Mouse (Mus musculus): ENCODE data around the gene Hps4. TPM values are rescaled to one million over a fixed set of nuclear protein-coding genes. Genes with fewer than 3 reads are reported as not detected.
"Not testable (repeated sequence)": the region's sequence is repeated elsewhere in the genome, so short reads cannot be mapped to it uniquely, and the experiment has no call there.

Hps4 gene
- total and polyA plus RNA-seq, 2 experiments = 12.3 to 30.9 TPM

DNA sequence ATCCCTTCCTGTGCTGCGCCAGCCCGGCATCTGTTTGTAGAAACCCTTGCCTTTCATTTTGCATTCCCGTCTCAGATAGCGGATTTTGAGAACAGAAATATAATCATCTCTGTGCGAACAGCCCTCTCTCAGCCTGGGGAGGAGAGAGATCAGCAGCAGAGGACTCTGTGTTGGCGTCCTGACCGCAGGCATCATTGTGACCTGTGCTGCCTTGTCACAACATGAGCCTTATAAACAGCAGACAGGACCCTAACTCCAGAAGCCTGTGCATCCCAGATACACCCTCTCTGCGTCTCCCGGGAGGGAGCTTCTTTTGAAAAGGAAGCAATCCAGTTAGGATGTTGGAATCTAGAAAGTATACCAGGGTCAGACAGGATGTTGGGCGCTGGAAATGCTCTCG, 68.2 kb downstream of the Hps4 start:
- no peaks in the 10 kb centered on the region for H3K4me1 ChIP-seq (ENCODE audit: control insufficient read depth, insufficient read depth, low read length)
- H3K9ac ChIP-seq (ENCODE audit: low read depth, low read length) = no peak overlapping the region
- 53% methylated on average over 11 of the region's 11 CpGs for WGBS
- no peak for TF ChIP-seq POLR2A (IDR thresholded peaks at IDR 0.05; ENCODE audit: extremely low read depth, insufficient read depth, low read length)
- no peaks in the 10 kb centered on the region for H3K79me2 ChIP-seq (ENCODE audit: control insufficient read depth, insufficient read depth, low read length)
- peaks cover 3% of the 10 kb centered on the region; the same call in 1 of the 2 replicates for H3K27me3 ChIP-seq (ENCODE audit: control insufficient read depth, insufficient read depth, low read length)
- no peak for DNase-seq (ENCODE audit: extremely low read depth, low read depth, low spot score)
- H3K4me3 ChIP-seq (ENCODE audit: insufficient read depth, low read depth, low read length) = no peak overlapping the region
- no peak overlapping the region for H3K27ac ChIP-seq (replicated peaks; ENCODE audit: insufficient read depth, low read depth, low read length)
- H3K36me3 ChIP-seq (ENCODE audit: control insufficient read depth, insufficient read depth, low read length) = no peaks in the 10 kb centered on the region

DNA sequence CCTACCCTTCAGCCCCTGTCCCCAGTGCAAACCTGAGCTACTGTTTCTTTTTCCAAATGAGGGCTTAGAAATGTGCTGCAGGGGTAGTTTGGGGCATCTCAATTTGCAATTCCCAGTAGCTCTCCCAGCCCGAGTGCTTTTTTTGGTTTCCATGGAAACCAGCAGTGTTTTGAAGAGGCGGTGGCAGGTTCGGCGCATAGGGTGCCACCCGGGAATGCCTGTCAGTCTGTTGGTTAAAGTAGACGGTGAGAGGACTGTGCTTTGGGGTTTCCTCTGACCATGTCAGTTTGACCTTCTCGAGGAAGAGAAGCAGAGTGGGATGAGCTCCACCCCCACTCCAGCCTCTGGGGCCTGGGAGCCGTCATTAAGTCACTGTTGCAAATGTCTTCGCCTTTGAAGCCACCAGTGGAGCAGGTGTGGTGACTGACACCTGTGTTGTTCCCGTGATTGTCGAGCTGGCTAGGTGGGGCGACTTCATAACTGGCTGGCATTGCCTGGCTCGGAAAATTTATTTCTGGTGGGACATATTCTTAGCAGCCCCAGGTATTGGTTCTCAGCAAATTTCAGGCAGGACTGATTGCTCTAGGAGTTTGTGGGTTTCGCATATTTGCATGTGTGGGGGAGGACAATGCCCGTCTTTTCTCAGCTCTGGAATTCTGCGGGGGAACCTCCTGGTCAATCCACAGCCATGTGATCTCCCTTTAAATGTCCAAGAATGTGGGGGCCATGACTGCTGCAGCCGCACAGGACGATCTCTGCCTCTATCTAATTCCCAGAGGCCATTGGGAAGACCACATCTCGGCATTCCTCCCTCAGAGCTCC, 68.8 kb downstream of the Hps4 start:
- H3K9ac ChIP-seq (ENCODE audit: low read depth, low read length) = no peak overlapping the region
- peaks cover 3% of the 10 kb centered on the region; the same call in 1 of the 2 replicates for H3K27me3 ChIP-seq (ENCODE audit: control insufficient read depth, insufficient read depth, low read length)
- WGBS = 11% methylated on average over 19 of the region's 19 CpGs
- H3K4me3 ChIP-seq (ENCODE audit: insufficient read depth, low read depth, low read length) = no peak overlapping the region
- H3K27ac ChIP-seq (replicated peaks; ENCODE audit: insufficient read depth, low read depth, low read length) = no peak overlapping the region
- TF ChIP-seq POLR2A (IDR thresholded peaks at IDR 0.05; ENCODE audit: extremely low read depth, insufficient read depth, low read length) (no peak), CTCF (IDR thresholded peaks at IDR 0.05; ENCODE audit: low read depth, low read length) (no peak)
- H3K36me3 ChIP-seq (ENCODE audit: control insufficient read depth, insufficient read depth, low read length) = no peaks in the 10 kb centered on the region
- H3K79me2 ChIP-seq (ENCODE audit: control insufficient read depth, insufficient read depth, low read length) = no peaks in the 10 kb centered on the region
- H3K4me1 ChIP-seq (ENCODE audit: control insufficient read depth, insufficient read depth, low read length) = no peaks in the 10 kb centered on the region
- DNase-seq (ENCODE audit: extremely low read depth, low read depth, low spot score) = no peak

DNA sequence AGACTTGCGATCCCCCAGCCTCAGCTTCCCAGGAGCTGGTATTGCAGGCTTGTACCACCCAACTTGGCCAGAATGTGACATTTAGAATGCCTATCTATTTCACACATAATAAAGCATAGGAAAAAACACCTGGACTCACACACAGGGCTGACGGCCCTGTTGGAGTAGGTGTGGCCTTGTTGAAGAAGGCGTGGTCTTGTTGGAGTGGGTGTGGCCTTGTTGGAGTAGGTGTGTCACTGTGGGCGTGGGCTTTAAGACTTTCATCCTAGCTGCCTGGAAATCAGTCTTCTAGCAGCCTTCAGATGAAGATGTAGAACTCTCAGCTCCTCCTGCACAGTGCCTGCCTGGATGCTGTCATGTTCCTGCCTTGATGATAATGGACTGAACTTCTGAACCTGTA, 69.9 kb downstream of the Hps4 start:
- not testable (repeated sequence) for H3K27ac ChIP-seq (replicated peaks; ENCODE audit: insufficient read depth, low read depth, low read length); H3K4me1 ChIP-seq (ENCODE audit: control insufficient read depth, insufficient read depth, low read length); H3K4me3 ChIP-seq (ENCODE audit: insufficient read depth, low read depth, low read length); H3K36me3 ChIP-seq (ENCODE audit: control insufficient read depth, insufficient read depth, low read length); H3K9ac ChIP-seq (ENCODE audit: low read depth, low read length); DNase-seq (ENCODE audit: extremely low read depth, low read depth, low spot score); H3K27me3 ChIP-seq (ENCODE audit: control insufficient read depth, insufficient read depth, low read length); H3K79me2 ChIP-seq (ENCODE audit: control insufficient read depth, insufficient read depth, low read length)
- 68% methylated on average over 4 of the region's 4 CpGs for WGBS

DNA sequence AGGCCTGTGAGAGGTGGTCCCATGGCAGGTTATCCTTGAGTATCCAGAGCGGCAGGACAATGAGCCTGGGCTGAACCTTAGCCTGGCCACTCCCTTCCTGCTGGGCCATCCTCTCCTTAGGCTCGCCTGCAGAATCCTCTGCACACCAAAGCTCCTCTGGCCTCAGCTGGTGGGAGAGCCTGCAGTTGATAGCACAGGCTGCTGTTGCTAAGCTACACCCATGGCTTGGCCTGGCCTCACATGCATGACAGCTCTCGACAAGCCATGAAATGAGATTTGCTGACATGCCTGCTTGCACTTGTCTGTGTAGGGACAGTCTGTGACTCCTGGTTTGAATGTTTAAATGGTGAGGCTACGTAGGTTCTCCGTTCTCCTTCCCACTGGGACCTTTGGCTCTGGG, 73.8 kb downstream of the Hps4 start:
- H3K27me3 ChIP-seq (ENCODE audit: control insufficient read depth, insufficient read depth, low read length) = peaks cover 3% of the 10 kb centered on the region; the same call in 1 of the 2 replicates
- H3K27ac ChIP-seq (replicated peaks; ENCODE audit: insufficient read depth, low read depth, low read length) = no peak overlapping the region
- no peaks in the 10 kb centered on the region for H3K79me2 ChIP-seq (ENCODE audit: control insufficient read depth, insufficient read depth, low read length)
- WGBS = 71% methylated on average over 5 of the region's 5 CpGs
- H3K4me3 ChIP-seq (ENCODE audit: insufficient read depth, low read depth, low read length) = no peak overlapping the region
- no peaks in the 10 kb centered on the region for H3K4me1 ChIP-seq (ENCODE audit: control insufficient read depth, insufficient read depth, low read length)
- no peak for DNase-seq (ENCODE audit: extremely low read depth, low read depth, low spot score)
- H3K36me3 ChIP-seq (ENCODE audit: control insufficient read depth, insufficient read depth, low read length) = no peaks in the 10 kb centered on the region
- TF ChIP-seq CTCF (IDR thresholded peaks at IDR 0.05; ENCODE audit: low read depth, low read length) (no peak), POLR2A (IDR thresholded peaks at IDR 0.05; ENCODE audit: extremely low read depth, insufficient read depth, low read length) (no peak)
- H3K9ac ChIP-seq (ENCODE audit: low read depth, low read length) = no peak overlapping the region

DNA sequence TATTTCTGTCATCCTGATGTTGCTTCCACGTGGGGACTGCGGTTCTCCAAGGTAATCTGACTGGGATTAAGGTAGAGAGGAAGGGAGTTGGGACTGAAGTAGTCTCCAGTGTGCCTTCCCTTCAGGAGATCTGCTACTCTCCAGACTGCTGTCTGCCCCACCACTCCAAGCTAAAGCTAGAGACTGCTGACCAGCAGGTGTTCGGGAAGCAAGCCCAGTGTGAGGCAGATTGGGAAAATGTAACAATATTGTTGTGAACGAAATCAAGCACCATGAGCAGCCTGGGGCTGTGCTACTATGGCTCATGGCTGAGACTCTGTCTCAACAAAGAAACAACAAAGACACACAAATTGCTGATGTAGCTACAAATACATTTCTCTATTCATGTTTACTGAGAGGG, 75.1 kb downstream of the Hps4 start:
- no peak for TF ChIP-seq POLR2A (IDR thresholded peaks at IDR 0.05; ENCODE audit: extremely low read depth, insufficient read depth, low read length)
- no peak for TF ChIP-seq CTCF (IDR thresholded peaks at IDR 0.05; ENCODE audit: low read depth, low read length)
- no peaks in the 10 kb centered on the region for H3K36me3 ChIP-seq (ENCODE audit: control insufficient read depth, insufficient read depth, low read length)
- no peaks in the 10 kb centered on the region for H3K4me1 ChIP-seq (ENCODE audit: control insufficient read depth, insufficient read depth, low read length)
- no peak overlapping the region for H3K27ac ChIP-seq (replicated peaks; ENCODE audit: insufficient read depth, low read depth, low read length)
- no peak for DNase-seq (ENCODE audit: extremely low read depth, low read depth, low spot score)
- 57% methylated on average over 4 of the region's 4 CpGs for WGBS
- H3K79me2 ChIP-seq (ENCODE audit: control insufficient read depth, insufficient read depth, low read length) = no peaks in the 10 kb centered on the region
- no peak overlapping the region for H3K4me3 ChIP-seq (ENCODE audit: insufficient read depth, low read depth, low read length)
- no peak overlapping the region for H3K9ac ChIP-seq (ENCODE audit: low read depth, low read length)
- no peaks in the 10 kb centered on the region; the same call in 1 of the 2 replicates for H3K27me3 ChIP-seq (ENCODE audit: control insufficient read depth, insufficient read depth, low read length)

DNA sequence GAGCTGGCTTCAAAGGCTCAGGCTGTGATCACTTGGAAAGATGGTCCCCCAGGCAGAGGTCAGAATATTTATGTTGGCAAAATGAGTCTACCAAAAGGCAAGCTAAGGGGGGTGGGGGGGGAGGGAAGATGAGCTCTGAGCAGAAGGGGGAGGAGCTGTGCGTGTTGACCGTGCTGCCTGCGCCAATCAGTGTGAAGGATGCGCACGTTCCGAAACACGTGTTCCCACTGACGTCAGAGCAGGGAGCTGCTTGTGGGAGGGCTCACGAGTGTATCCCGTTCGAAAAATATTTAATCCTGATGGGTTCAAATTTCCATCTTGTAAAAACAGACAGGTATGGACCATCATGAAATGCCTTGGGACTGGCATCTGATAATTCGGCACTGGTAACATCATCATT, 76.7 kb downstream of the Hps4 start:
- no peaks in the 10 kb centered on the region for H3K4me1 ChIP-seq (ENCODE audit: control insufficient read depth, insufficient read depth, low read length)
- H3K9ac ChIP-seq (ENCODE audit: low read depth, low read length) = no peak overlapping the region
- H3K4me3 ChIP-seq (ENCODE audit: insufficient read depth, low read depth, low read length) = no peak overlapping the region
- no peak for TF ChIP-seq POLR2A (IDR thresholded peaks at IDR 0.05; ENCODE audit: extremely low read depth, insufficient read depth, low read length)
- no peak for TF ChIP-seq CTCF (IDR thresholded peaks at IDR 0.05; ENCODE audit: low read depth, low read length)
- no peak overlapping the region for H3K27ac ChIP-seq (replicated peaks; ENCODE audit: insufficient read depth, low read depth, low read length)
- WGBS = 17% methylated on average over 12 of the region's 12 CpGs
- H3K79me2 ChIP-seq (ENCODE audit: control insufficient read depth, insufficient read depth, low read length) = no peaks in the 10 kb centered on the region
- H3K36me3 ChIP-seq (ENCODE audit: control insufficient read depth, insufficient read depth, low read length) = no peaks in the 10 kb centered on the region
- no peaks in the 10 kb centered on the region for H3K27me3 ChIP-seq (ENCODE audit: control insufficient read depth, insufficient read depth, low read length)
- no peak for DNase-seq (ENCODE audit: extremely low read depth, low read depth, low spot score)
